Comparison of ENCODE assay signal across 8 mouse cellular contexts in genomic region chr13:81710266-81710665, GRCm38 (mm10). TPM values are rescaled to one million over a fixed set of nuclear protein-coding genes. Genes with fewer than 3 reads are reported as not detected.
DNase-seq lines count a peak whose midpoint lies in the region; ATAC-seq and TF ChIP-seq lines count a peak whose summit lies in the region.

No protein-coding gene starts in this region.

- peaks cover 14% of the 10 kb centered on the region; the same call in 1 of the 2 replicates for H3K4me1 ChIP-seq in lung, embryonic 16.5 days (replicated peaks; ENCODE audit: control insufficient read depth, insufficient read depth, low read length)
- no peaks in the 10 kb centered on the region for H3K4me1 ChIP-seq in embryonic facial prominence, embryonic 11.5 days (ENCODE audit: control insufficient read depth, insufficient read depth, low read length)
- 0 out of 2 replicates have a peak, but pooled peaks cover 3% of the 10 kb centered on the region for H3K4me1 ChIP-seq in intestine, postnatal 0 days (replicated peaks; ENCODE audit: control insufficient read depth, insufficient read depth, low read length)

- TF ChIP-seq CTCF in intestine, postnatal 0 days (IDR thresholded peaks at IDR 0.05; ENCODE audit: low read depth) = no peak

- H3K9ac ChIP-seq in lung, embryonic 16.5 days (ENCODE audit: low read length) = peak overlapping the region; percentile 71
- H3K9ac ChIP-seq in embryonic facial prominence, embryonic 11.5 days (replicated peaks; ENCODE audit: low read length) = peak overlapping the region; percentile 68
- peak overlapping the region; percentile 58 for H3K9ac ChIP-seq in intestine, postnatal 0 days (ENCODE audit: low read depth, low read length)

- 2% methylated on average over 7 of the region's 7 CpGs for WGBS in lung, embryonic 16.5 days
- WGBS in embryonic facial prominence, embryonic 11.5 days = 2% methylated on average over 7 of the region's 7 CpGs
- under 1% methylated on average over 7 of the region's 7 CpGs for WGBS in intestine, postnatal 0 days

- H3K27me3 ChIP-seq in lung, embryonic 16.5 days (ENCODE audit: control insufficient read depth, insufficient read depth, low read depth, low read length) = no peaks in the 10 kb centered on the region
- H3K27me3 ChIP-seq in embryonic facial prominence, embryonic 11.5 days (ENCODE audit: control insufficient read depth, insufficient read depth, low read length) = no peaks in the 10 kb centered on the region
- no peaks in the 10 kb centered on the region for H3K27me3 ChIP-seq in intestine, postnatal 0 days (replicated peaks; ENCODE audit: control insufficient read depth, insufficient read depth, low read length)
- no peaks in the 10 kb centered on the region for H3K27me3 ChIP-seq in myocyte (ENCODE audit: control insufficient read depth, insufficient read depth, insufficient read length)

- no peaks in the 10 kb centered on the region for H3K9me3 ChIP-seq in lung, embryonic 16.5 days (ENCODE audit: control insufficient read depth, low read length)
- no peaks in the 10 kb centered on the region for H3K9me3 ChIP-seq in embryonic facial prominence, embryonic 11.5 days (replicated peaks; ENCODE audit: control insufficient read depth, low read length)
- H3K9me3 ChIP-seq in intestine, postnatal 0 days (ENCODE audit: control insufficient read depth) = no peaks in the 10 kb centered on the region

- ATAC-seq in lung, embryonic 16.5 days (ENCODE audit: low read depth) = no peak
- no peak for ATAC-seq in embryonic facial prominence, embryonic 11.5 days (replicated peaks; ENCODE audit: insufficient number of reproducible peaks, low FRiP score, low TSS enrichment, low read depth)
- ATAC-seq in intestine, postnatal 0 days = no peak

- peaks cover 28% of the 10 kb centered on the region for H3K79me2 ChIP-seq in myocyte (ENCODE audit: control insufficient read depth, insufficient read depth)

- H3K27ac ChIP-seq in lung, embryonic 16.5 days (ENCODE audit: low read length) = peak overlapping the region; percentile 88; the same call in 1 of the 2 replicates
- H3K27ac ChIP-seq in embryonic facial prominence, embryonic 11.5 days (replicated peaks; ENCODE audit: low read depth, low read length) = no peak overlapping the region
- no peak overlapping the region for H3K27ac ChIP-seq in intestine, postnatal 0 days (ENCODE audit: low read depth, low read length)

- no peak for DNase-seq in lung, postnatal 10 days
- DNase-seq in embryonic facial prominence, embryonic 11.5 days (ENCODE audit: low spot score) = no peak
- no peak for DNase-seq in cerebellum, adult 11-12 months
- no peak for DNase-seq in frontal cortex, postnatal 25 days (ENCODE audit: low spot score in 2 of 2)
- no peak for DNase-seq in cerebellum, adult 9-11 months

- H3K4me3 ChIP-seq in lung, embryonic 16.5 days (ENCODE audit: low read length) = peak overlapping the region; percentile 76
- H3K4me3 ChIP-seq in embryonic facial prominence, embryonic 11.5 days (ENCODE audit: low read depth, low read length) = peak overlapping the region; percentile 70
- peak overlapping the region; percentile 77 for H3K4me3 ChIP-seq in intestine, postnatal 0 days (ENCODE audit: low read depth, low read length)
- H3K4me3 ChIP-seq in myocyte = peak overlapping the region; percentile 59

- no peak overlapping the region for H3ac ChIP-seq in myocyte (ENCODE audit: control insufficient read depth, insufficient read length)

- TF ChIP-seq POLR2A in myocyte (IDR thresholded peaks at IDR 0.05; ENCODE audit: insufficient read length, low read depth) = no peak

- no peaks in the 10 kb centered on the region for H3K36me3 ChIP-seq in lung, embryonic 16.5 days (ENCODE audit: control insufficient read depth, insufficient read depth, low read length)
- no peaks in the 10 kb centered on the region for H3K36me3 ChIP-seq in embryonic facial prominence, embryonic 11.5 days (replicated peaks; ENCODE audit: control insufficient read depth, insufficient read depth, low read depth, low read length)
- no peaks in the 10 kb centered on the region for H3K36me3 ChIP-seq in intestine, postnatal 0 days (ENCODE audit: control insufficient read depth, insufficient read depth)
- H3K36me3 ChIP-seq in myocyte (ENCODE audit: control insufficient read depth, insufficient read depth) = no peaks in the 10 kb centered on the region

- H3K4me2 ChIP-seq in lung, embryonic 16.5 days (ENCODE audit: low read depth, low read length) = peak overlapping the region; percentile 100
- H3K4me2 ChIP-seq in embryonic facial prominence, embryonic 11.5 days (ENCODE audit: low read depth, low read length) = peak overlapping the region; percentile 98
- peak overlapping the region; percentile 99 for H3K4me2 ChIP-seq in intestine, postnatal 0 days (replicated peaks; ENCODE audit: low read depth)
- H3K4me2 ChIP-seq in myocyte (ENCODE audit: low read depth) = peak overlapping the region; percentile 75

TF ChIP-seq in myocyte, 11 proteins besides CTCF, POLR2A, EP300 and RAD21:
- no peak for TF ChIP-seq SRF (IDR thresholded peaks at IDR 0.05; ENCODE audit: control insufficient read depth, insufficient read length, low read depth)
- no peak for TF ChIP-seq E2F4 (IDR thresholded peaks at IDR 0.05; ENCODE audit: insufficient read depth)
- no peak for TF ChIP-seq USF1 (IDR thresholded peaks at IDR 0.05; ENCODE audit: low read depth)
- TF ChIP-seq POLR2AphosphoS2 (IDR thresholded peaks at IDR 0.05; ENCODE audit: insufficient read length, low read depth) = no peak
- TF ChIP-seq MYOD1 (IDR thresholded peaks at IDR 0.05; ENCODE audit: control insufficient read depth in 1 of 3, insufficient read length in 2 of 3, low read depth in 2 of 3) = no peak
- TF ChIP-seq CEBPB (IDR thresholded peaks at IDR 0.05; ENCODE audit: insufficient read depth, poor library complexity, severe bottlenecking) = no peak
- TF ChIP-seq REST (IDR thresholded peaks at IDR 0.05; ENCODE audit: insufficient read depth, insufficient read length) = no peak
- no peak for TF ChIP-seq MAX (IDR thresholded peaks at IDR 0.05; ENCODE audit: low read depth)
- TF ChIP-seq MYOG (IDR thresholded peaks at IDR 0.05; ENCODE audit: control insufficient read depth in 1 of 3, insufficient read depth in 1 of 3, insufficient read length in 2 of 3, low read depth in 2 of 3) = no peak
- TF ChIP-seq TCF3 (IDR thresholded peaks at IDR 0.05; ENCODE audit: insufficient read length, low read depth) = no peak
- no peak for TF ChIP-seq TCF12 (IDR thresholded peaks at IDR 0.05; ENCODE audit: insufficient read depth, poor library complexity, severe bottlenecking)

RNA-seq across cellular contexts. Expression of gene Polr3g, which starts 0.5 kb away (rescaled TPM):
- 7.1 and 7.2 TPM in 2 replicates for polyA plus RNA-seq in lung, embryonic 16.5 days (2015; fragmentation: Nextera tagmentation; extraction: Ambion mirVana)
- polyA plus RNA-seq in embryonic facial prominence, embryonic 11.5 days (2014; fragmentation: Nextera tagmentation; extraction: Ambion mirVana) = 17.6 and 20.0 TPM in 2 replicates
- 6.2 and 8.9 TPM in 2 replicates for polyA plus RNA-seq in intestine, postnatal 0 days (2015; fragmentation: Nextera tagmentation; extraction: Ambion mirVana)
- polyA plus RNA-seq in myocyte (2012; fragmentation: generic; extraction: Trizol) = 3.5 TPM

RNA-seq across cellular contexts. Expression of gene Mblac2, which starts 0.9 kb away (rescaled TPM):
- 6.3 and 6.6 TPM in 2 replicates for polyA plus RNA-seq in lung, embryonic 16.5 days (2015; fragmentation: Nextera tagmentation; extraction: Ambion mirVana)
- 4.3 and 6.4 TPM in 2 replicates for polyA plus RNA-seq in embryonic facial prominence, embryonic 11.5 days (2014; fragmentation: Nextera tagmentation; extraction: Ambion mirVana)
- 3.7 and 4.6 TPM in 2 replicates for polyA plus RNA-seq in intestine, postnatal 0 days (2015; fragmentation: Nextera tagmentation; extraction: Ambion mirVana)
- polyA plus RNA-seq in myocyte (2012; fragmentation: generic; extraction: Trizol) = 0.62 TPM

RNA-seq across cellular contexts. Expression of gene Lysmd3, which starts 52.8 kb away (rescaled TPM):
- 22.1 and 27.6 TPM in 2 replicates for polyA plus RNA-seq in lung, embryonic 16.5 days (2015; fragmentation: Nextera tagmentation; extraction: Ambion mirVana)
- 31.8 and 33.9 TPM in 2 replicates for polyA plus RNA-seq in embryonic facial prominence, embryonic 11.5 days (2014; fragmentation: Nextera tagmentation; extraction: Ambion mirVana)
- 32.4 and 32.7 TPM in 2 replicates for polyA plus RNA-seq in intestine, postnatal 0 days (2015; fragmentation: Nextera tagmentation; extraction: Ambion mirVana)
- 4.2 TPM for polyA plus RNA-seq in myocyte (2012; fragmentation: generic; extraction: Trizol)
